Mouse (Mus musculus): ENCODE results near the gene Pcbp3. TPM values are rescaled to one million over a fixed set of nuclear protein-coding genes. Genes with fewer than 3 reads are reported as not detected.

The Pcbp3 gene
- polyA plus RNA-seq, 1 experiment from 2014 or later, result 30.6 TPM

DNA sequence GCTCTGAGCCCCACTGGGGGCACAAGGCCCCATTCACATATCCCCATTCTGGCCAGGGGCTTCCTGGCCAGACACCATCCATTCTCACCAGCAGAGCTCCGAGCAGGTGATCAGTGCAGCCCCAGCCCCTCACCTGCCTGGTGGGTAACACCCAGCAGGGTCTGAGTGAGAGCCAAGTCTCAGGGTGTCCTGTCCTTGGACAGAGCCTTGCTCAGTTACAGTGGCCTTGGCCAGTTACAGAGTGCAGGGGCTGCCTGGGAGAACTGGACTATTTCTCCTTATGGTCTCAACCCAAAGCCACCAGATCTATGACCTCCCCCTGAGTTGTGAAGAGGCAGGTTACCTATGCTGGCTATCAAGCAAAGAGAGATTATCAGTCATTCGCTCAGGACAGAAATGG lies 236.6 kb downstream of the Pcbp3 start:
- WGBS, result 85% methylated on average over 2 of the region's 2 CpGs
- no peaks in the 10 kb centered on the region for H3K9me3 ChIP-seq (ENCODE audit: control insufficient read depth, low read length)
- no peak for DNase-seq (ENCODE audit: low spot score)
- no peaks in the 10 kb centered on the region for H3K36me3 ChIP-seq (ENCODE audit: control insufficient read depth, insufficient read depth, low read length)
- H3K4me2 ChIP-seq (replicated peaks; ENCODE audit: low read depth, low read length), result no peak overlapping the region; the same call in 1 of the 2 replicates
- no peak for ATAC-seq (ENCODE audit: low FRiP score)
- H3K4me1 ChIP-seq (replicated peaks; ENCODE audit: control insufficient read depth, insufficient read depth, low read length), result no peaks in the 10 kb centered on the region
- H3K27ac ChIP-seq (ENCODE audit: low read depth, low read length), result no peak overlapping the region
- H3K27me3 ChIP-seq (ENCODE audit: control insufficient read depth, insufficient read depth, low read length), result no peaks in the 10 kb centered on the region
- H3K9ac ChIP-seq (ENCODE audit: low read depth, low read length), result no peak overlapping the region
- no peak overlapping the region for H3K4me3 ChIP-seq (ENCODE audit: low read depth, low read length)

DNA sequence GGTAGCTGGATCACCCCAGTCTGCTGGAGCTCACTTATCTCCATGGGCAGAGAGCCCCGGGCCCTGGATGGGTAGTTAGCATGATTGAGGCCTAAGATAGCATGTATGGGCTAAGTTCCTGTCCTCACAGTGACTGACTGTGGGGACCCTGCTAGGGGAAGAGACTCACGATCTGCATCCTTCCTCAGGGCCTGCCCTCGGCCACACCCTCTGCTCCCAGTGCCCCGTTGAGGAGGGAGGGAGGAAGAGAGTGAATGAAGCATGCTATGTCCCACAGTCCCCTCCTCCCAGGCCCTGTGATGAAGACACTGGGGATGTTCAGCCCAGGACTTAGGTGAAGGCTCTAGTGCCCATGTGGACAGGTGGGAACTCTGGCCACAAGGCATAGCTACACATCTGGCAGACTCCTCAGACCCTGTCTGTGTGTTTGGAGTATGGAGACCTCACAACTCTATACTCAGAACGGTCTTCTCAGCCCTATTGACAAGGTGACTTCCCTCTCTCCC lies 237.4 kb downstream of the Pcbp3 start:
- H3K4me1 ChIP-seq (replicated peaks; ENCODE audit: control insufficient read depth, insufficient read depth, low read length), result no peaks in the 10 kb centered on the region
- no peaks in the 10 kb centered on the region for H3K27me3 ChIP-seq (ENCODE audit: control insufficient read depth, insufficient read depth, low read length)
- H3K4me2 ChIP-seq (replicated peaks; ENCODE audit: low read depth, low read length), result no peak overlapping the region
- WGBS, result 71% methylated on average over 5 of the region's 5 CpGs
- no peaks in the 10 kb centered on the region for H3K9me3 ChIP-seq (ENCODE audit: control insufficient read depth, low read length)
- no peaks in the 10 kb centered on the region for H3K36me3 ChIP-seq (ENCODE audit: control insufficient read depth, insufficient read depth, low read length)
- H3K27ac ChIP-seq (ENCODE audit: low read depth, low read length), result no peak overlapping the region
- no peak for ATAC-seq (ENCODE audit: low FRiP score)
- no peak for DNase-seq (ENCODE audit: low spot score)
- H3K4me3 ChIP-seq (ENCODE audit: low read depth, low read length), result no peak overlapping the region
- H3K9ac ChIP-seq (ENCODE audit: low read depth, low read length), result no peak overlapping the region

DNA sequence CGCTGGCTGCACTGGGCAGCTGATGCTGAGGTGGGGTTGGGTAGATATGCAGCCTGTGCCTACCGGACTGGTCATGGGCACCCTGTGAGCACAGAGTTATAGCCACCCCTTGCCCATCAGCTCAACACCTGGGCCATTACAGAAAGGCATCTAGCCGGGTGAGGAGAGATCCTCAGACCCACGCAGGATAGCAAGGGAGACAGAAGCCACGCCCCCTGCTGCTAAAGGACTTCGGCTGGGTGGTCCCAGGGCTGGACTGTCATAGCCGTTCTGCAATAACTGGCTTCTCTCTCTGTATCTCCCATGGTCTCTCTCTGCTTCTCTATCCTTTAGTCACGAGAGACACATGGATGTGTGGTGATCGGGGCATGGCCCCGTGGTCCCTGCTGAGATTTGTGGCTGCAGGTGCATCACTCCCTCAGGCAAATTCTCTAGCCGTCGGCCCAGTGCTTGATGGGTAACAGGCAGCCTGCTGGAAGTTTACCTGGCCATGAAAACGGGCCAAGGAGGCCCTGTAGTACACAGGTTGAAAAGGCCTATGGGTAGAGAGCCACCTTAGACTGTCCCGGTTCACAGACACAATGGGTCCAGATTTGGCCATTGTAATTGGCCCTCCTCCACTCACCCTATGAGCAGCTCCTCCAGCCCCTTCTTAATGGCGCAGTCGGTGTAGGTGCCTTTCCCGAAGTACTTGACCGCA lies 238.8 kb downstream of the Pcbp3 start:
- H3K27ac ChIP-seq (ENCODE audit: low read depth, low read length), result no peak overlapping the region
- ATAC-seq (ENCODE audit: low FRiP score) (no peak), DNase-seq (ENCODE audit: low spot score) (no peak)
- H3K27me3 ChIP-seq (ENCODE audit: control insufficient read depth, insufficient read depth, low read length), result no peaks in the 10 kb centered on the region
- no peak overlapping the region for H3K9ac ChIP-seq (ENCODE audit: low read depth, low read length)
- H3K4me3 ChIP-seq (ENCODE audit: low read depth, low read length), result no peak overlapping the region
- H3K36me3 ChIP-seq (ENCODE audit: control insufficient read depth, insufficient read depth, low read length), result no peaks in the 10 kb centered on the region
- H3K4me1 ChIP-seq (replicated peaks; ENCODE audit: control insufficient read depth, insufficient read depth, low read length), result no peaks in the 10 kb centered on the region
- no peak overlapping the region for H3K4me2 ChIP-seq (replicated peaks; ENCODE audit: low read depth, low read length)
- WGBS, result 89% methylated on average over 18 of the region's 18 CpGs
- H3K9me3 ChIP-seq (ENCODE audit: control insufficient read depth, low read length), result no peaks in the 10 kb centered on the region

DNA sequence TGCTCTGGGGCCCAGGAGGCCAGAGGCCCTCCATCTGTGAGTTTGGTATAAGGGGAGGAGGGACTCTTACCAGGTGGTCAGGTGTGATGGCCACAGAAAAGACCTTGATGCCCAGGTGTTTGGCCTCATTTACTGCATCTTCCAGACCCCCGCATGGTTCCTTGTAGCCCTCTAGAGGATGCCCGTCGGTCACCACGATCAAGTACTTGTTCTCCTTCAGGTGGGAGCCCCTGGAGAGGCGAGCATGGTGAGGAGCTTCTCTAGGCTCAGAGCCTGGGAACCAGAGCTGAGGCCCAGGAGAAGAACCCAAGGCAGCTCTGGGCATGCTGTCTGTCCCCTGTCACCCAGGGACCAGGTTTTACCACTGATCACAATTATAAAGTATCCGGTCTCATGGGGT lies 239.9 kb downstream of the Pcbp3 start:
- ATAC-seq (ENCODE audit: low FRiP score) (no peak), DNase-seq (ENCODE audit: low spot score) (no peak)
- Histone ChIP-seq H3K4me3 (ENCODE audit: low read depth, low read length) (no peak overlapping the region), H3K4me1 (replicated peaks; ENCODE audit: control insufficient read depth, insufficient read depth, low read length) (no peaks in the 10 kb centered on the region), H3K9me3 (ENCODE audit: control insufficient read depth, low read length) (no peaks in the 10 kb centered on the region), H3K9ac (ENCODE audit: low read depth, low read length) (no peak overlapping the region), H3K4me2 (replicated peaks; ENCODE audit: low read depth, low read length) (no peak overlapping the region), H3K27me3 (ENCODE audit: control insufficient read depth, insufficient read depth, low read length) (no peaks in the 10 kb centered on the region), H3K27ac (ENCODE audit: low read depth, low read length) (no peak overlapping the region), H3K36me3 (ENCODE audit: control insufficient read depth, insufficient read depth, low read length) (no peaks in the 10 kb centered on the region)
- 94% methylated on average over 6 of the region's 6 CpGs for WGBS

DNA sequence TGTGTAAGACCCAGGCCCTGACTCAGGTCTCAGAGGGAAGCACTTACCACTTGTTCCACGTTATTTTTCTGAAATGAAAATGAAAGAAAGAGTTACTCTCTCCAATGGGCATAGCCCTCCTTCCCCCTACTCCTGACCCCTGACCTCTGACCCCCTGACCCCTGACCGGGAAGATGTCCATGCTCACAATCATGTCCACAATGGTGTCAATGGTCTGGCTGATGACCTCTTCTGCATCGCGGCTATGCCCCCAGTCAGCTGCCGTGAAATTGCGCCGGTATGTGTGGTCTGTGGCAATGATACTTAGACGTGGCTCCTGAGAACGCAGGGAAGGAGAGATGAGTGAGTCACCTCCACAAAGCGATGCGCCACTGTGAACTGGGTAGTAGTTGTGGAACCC lies 240.5 kb downstream of the Pcbp3 start:
- H3K4me3 ChIP-seq (ENCODE audit: low read depth, low read length), result no peak overlapping the region
- no peaks in the 10 kb centered on the region for H3K4me1 ChIP-seq (replicated peaks; ENCODE audit: control insufficient read depth, insufficient read depth, low read length)
- H3K27me3 ChIP-seq (ENCODE audit: control insufficient read depth, insufficient read depth, low read length), result no peaks in the 10 kb centered on the region
- no peak for ATAC-seq (ENCODE audit: low FRiP score)
- WGBS, result 72% methylated on average over 11 of the region's 11 CpGs
- no peak overlapping the region for H3K4me2 ChIP-seq (replicated peaks; ENCODE audit: low read depth, low read length)
- no peak for DNase-seq (ENCODE audit: low spot score)
- no peaks in the 10 kb centered on the region for H3K9me3 ChIP-seq (ENCODE audit: control insufficient read depth, low read length)
- H3K9ac ChIP-seq (ENCODE audit: low read depth, low read length), result no peak overlapping the region
- H3K36me3 ChIP-seq (ENCODE audit: control insufficient read depth, insufficient read depth, low read length), result no peaks in the 10 kb centered on the region
- H3K27ac ChIP-seq (ENCODE audit: low read depth, low read length), result no peak overlapping the region

DNA sequence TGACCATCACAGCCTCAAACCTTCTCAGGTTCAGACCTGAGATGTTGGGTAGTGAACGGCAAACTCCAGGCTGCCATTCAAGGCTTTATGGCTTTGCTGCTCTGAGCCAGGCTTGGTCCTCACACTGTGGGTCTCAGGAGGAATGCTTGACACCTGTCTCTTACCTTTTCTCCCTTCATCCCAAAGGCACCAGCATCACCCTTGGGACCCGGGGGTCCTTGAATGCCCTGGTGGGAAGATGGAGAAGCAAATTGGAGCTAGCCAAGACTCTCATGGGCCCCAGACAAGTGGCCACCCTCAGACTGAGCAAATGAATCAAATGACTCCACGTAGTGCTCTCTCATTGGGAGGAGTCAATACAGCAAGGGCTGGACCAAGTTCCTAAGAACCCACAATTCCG lies 244.1 kb downstream of the Pcbp3 start:
- 89% methylated on average over 4 of the region's 4 CpGs for WGBS
- Histone ChIP-seq H3K27me3 (ENCODE audit: control insufficient read depth, insufficient read depth, low read length) (no peaks in the 10 kb centered on the region), H3K4me2 (replicated peaks; ENCODE audit: low read depth, low read length) (no peak overlapping the region), H3K9ac (ENCODE audit: low read depth, low read length) (no peak overlapping the region), H3K27ac (ENCODE audit: low read depth, low read length) (no peak overlapping the region), H3K9me3 (ENCODE audit: control insufficient read depth, low read length) (no peaks in the 10 kb centered on the region), H3K36me3 (ENCODE audit: control insufficient read depth, insufficient read depth, low read length) (no peaks in the 10 kb centered on the region), H3K4me3 (ENCODE audit: low read depth, low read length) (no peak overlapping the region), H3K4me1 (replicated peaks; ENCODE audit: control insufficient read depth, insufficient read depth, low read length) (no peaks in the 10 kb centered on the region)
- DNase-seq (ENCODE audit: low spot score) (no peak), ATAC-seq (ENCODE audit: low FRiP score) (no peak)

DNA sequence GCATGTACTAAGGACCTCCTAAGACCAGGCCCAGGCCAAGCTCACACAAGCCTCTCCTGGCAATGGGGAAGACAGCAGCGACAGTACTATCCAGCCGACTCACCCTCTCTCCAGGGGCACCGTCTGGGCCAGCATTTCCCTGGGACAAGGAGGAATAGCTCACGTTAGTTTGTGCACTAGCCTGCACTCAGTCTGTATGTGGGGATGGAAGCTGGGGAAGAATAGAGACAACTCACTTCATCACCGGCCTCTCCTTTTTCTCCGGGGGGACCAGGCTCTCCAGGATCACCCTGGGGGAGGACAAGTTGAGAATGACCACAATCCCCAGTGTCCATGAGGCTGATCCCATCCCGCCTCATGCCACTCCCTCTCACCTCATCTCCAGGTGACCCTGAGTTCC lies 244.7 kb downstream of the Pcbp3 start:
- DNase-seq (ENCODE audit: low spot score) (no peak), ATAC-seq (ENCODE audit: low FRiP score) (no peak)
- Histone ChIP-seq H3K9ac (ENCODE audit: low read depth, low read length) (no peak overlapping the region), H3K4me3 (ENCODE audit: low read depth, low read length) (no peak overlapping the region), H3K4me2 (replicated peaks; ENCODE audit: low read depth, low read length) (no peak overlapping the region), H3K27ac (ENCODE audit: low read depth, low read length) (no peak overlapping the region), H3K27me3 (ENCODE audit: control insufficient read depth, insufficient read depth, low read length) (no peaks in the 10 kb centered on the region), H3K36me3 (ENCODE audit: control insufficient read depth, insufficient read depth, low read length) (no peaks in the 10 kb centered on the region), H3K9me3 (ENCODE audit: control insufficient read depth, low read length) (no peaks in the 10 kb centered on the region), H3K4me1 (replicated peaks; ENCODE audit: control insufficient read depth, insufficient read depth, low read length) (no peaks in the 10 kb centered on the region)
- 93% methylated on average over 7 of the region's 7 CpGs for WGBS

DNA sequence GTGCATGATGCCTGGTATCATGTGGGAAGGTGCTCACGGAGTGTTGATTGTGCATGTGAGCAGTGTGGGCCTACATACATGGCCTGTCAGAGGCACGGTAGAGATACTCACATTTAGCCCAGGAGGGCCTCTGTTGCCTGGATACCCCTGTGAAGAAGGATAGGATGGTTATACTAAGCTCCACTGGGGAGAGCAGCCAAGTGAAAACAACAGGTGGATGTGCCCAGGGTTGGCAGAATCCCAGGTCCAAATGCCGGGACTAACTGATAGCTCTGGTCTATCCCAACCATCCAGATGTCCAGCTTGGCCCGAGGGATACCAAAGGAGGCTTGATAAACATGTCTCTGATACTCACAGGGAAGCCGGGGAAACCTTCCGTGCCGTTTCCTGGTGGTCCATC lies 247.4 kb downstream of the Pcbp3 start:
- no peaks in the 10 kb centered on the region for H3K9me3 ChIP-seq (ENCODE audit: control insufficient read depth, low read length)
- 90% methylated on average over 7 of the region's 7 CpGs for WGBS
- no peak overlapping the region for H3K4me3 ChIP-seq (ENCODE audit: low read depth, low read length)
- H3K36me3 ChIP-seq (ENCODE audit: control insufficient read depth, insufficient read depth, low read length), result no peaks in the 10 kb centered on the region
- ATAC-seq (ENCODE audit: low FRiP score), result no peak
- H3K27ac ChIP-seq (ENCODE audit: low read depth, low read length), result no peak overlapping the region
- H3K4me1 ChIP-seq (replicated peaks; ENCODE audit: control insufficient read depth, insufficient read depth, low read length), result no peaks in the 10 kb centered on the region
- no peak overlapping the region for H3K9ac ChIP-seq (ENCODE audit: low read depth, low read length)
- H3K27me3 ChIP-seq (ENCODE audit: control insufficient read depth, insufficient read depth, low read length), result no peaks in the 10 kb centered on the region
- no peak for DNase-seq (ENCODE audit: low spot score)
- no peak overlapping the region for H3K4me2 ChIP-seq (replicated peaks; ENCODE audit: low read depth, low read length)

DNA sequence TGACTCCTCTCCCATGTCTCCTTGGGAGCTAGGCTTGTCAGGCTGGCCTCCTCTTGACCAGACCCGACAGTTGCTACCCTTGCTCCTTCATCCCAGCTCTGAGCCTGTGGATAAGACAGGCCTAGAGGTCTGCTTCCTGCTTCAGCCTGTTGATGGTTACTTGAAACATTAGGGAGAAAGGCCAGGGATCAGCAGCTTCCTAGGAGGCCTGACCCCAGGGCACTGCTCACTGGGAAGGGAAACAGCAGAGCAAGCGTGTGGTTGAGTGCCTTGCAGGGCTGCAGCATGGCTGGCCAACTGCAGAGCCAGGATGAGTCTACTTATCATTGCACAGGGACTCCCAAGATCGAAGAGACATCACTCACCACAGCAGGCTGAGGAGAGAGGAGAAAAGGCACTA lies 249.2 kb downstream of the Pcbp3 start:
- ATAC-seq (ENCODE audit: low FRiP score) (no peak), DNase-seq (ENCODE audit: low spot score) (no peak)
- 89% methylated on average over 3 of the region's 3 CpGs for WGBS
- H3K4me1 ChIP-seq (replicated peaks; ENCODE audit: control insufficient read depth, insufficient read depth, low read length), result no peaks in the 10 kb centered on the region
- no peak overlapping the region for H3K27ac ChIP-seq (ENCODE audit: low read depth, low read length)
- H3K36me3 ChIP-seq (ENCODE audit: control insufficient read depth, insufficient read depth, low read length), result no peaks in the 10 kb centered on the region
- H3K4me2 ChIP-seq (replicated peaks; ENCODE audit: low read depth, low read length), result no peak overlapping the region
- H3K9me3 ChIP-seq (ENCODE audit: control insufficient read depth, low read length), result no peaks in the 10 kb centered on the region
- no peak overlapping the region for H3K4me3 ChIP-seq (ENCODE audit: low read depth, low read length)
- no peak overlapping the region for H3K9ac ChIP-seq (ENCODE audit: low read depth, low read length)
- no peaks in the 10 kb centered on the region for H3K27me3 ChIP-seq (ENCODE audit: control insufficient read depth, insufficient read depth, low read length)
